Mouse (Mus musculus): Measurements from ENCODE around the gene Rab39.

The Rab39 gene

GRCm38 (mm10) chr9:53705992-53706696, at the start of gene Rab39:
Rab39 (minus strand) TSS chr9:53706232.
- DNase-seq (ENCODE audit: extremely low read depth, insufficient read length, low spot score), result peak; percentile 7

- no peak for DNase-seq (ENCODE audit: extremely low read depth, insufficient read length, low spot score)
Observed at GRCm38 (mm10) chr9:53754801-53755200, 48.8 kb upstream of the Rab39 start.

- no peak for DNase-seq (ENCODE audit: extremely low read depth, insufficient read length, low spot score)
Observed at GRCm38 (mm10) chr9:53750899-53751298, 44.9 kb upstream of the Rab39 start.

- no peak for DNase-seq (ENCODE audit: extremely low read depth, insufficient read length, low spot score)
Observed at GRCm38 (mm10) chr9:53750411-53750810, 44.4 kb upstream of the Rab39 start.

GRCm38 (mm10) chr9:53740829-53741404, 34.9 kb upstream of the Rab39 start:
- no peak for DNase-seq (ENCODE audit: extremely low read depth, insufficient read length, low spot score)

- DNase-seq (ENCODE audit: extremely low read depth, insufficient read length, low spot score), result no peak
Observed at GRCm38 (mm10) chr9:53705491-53705991, 491 bp downstream of the Rab39 start.

GRCm38 (mm10) chr9:53702991-53703390, 3.0 kb downstream of the Rab39 start:
- no peak for DNase-seq (ENCODE audit: extremely low read depth, insufficient read length, low spot score)

GRCm38 (mm10) chr9:53700496-53700895, 5.5 kb downstream of the Rab39 start:
- no peak for DNase-seq (ENCODE audit: extremely low read depth, insufficient read length, low spot score)

- peak; percentile 5 for DNase-seq (ENCODE audit: extremely low read depth, insufficient read length, low spot score)
Observed at GRCm38 (mm10) chr9:53695846-53696245, 10.2 kb downstream of the Rab39 start.

GRCm38 (mm10) chr9:53693718-53694117, 12.3 kb downstream of the Rab39 start:
- DNase-seq (ENCODE audit: extremely low read depth, insufficient read length, low spot score), result no peak

GRCm38 (mm10) chr9:53691745-53692670, 14.0 kb downstream of the Rab39 start:
- no peak for DNase-seq (ENCODE audit: extremely low read depth, insufficient read length, low spot score)

- DNase-seq (ENCODE audit: extremely low read depth, insufficient read length, low spot score), result no peak
Observed at GRCm38 (mm10) chr9:53680851-53681250, 25.2 kb downstream of the Rab39 start.

- no peak for DNase-seq (ENCODE audit: extremely low read depth, insufficient read length, low spot score)
Observed at GRCm38 (mm10) chr9:53676921-53677320, 29.1 kb downstream of the Rab39 start.

GRCm38 (mm10) chr9:53673571-53673970, 32.5 kb downstream of the Rab39 start:
- peak; percentile 42 for DNase-seq (ENCODE audit: extremely low read depth, insufficient read length, low spot score)

GRCm38 (mm10) chr9:53669680-53670219, 36.3 kb downstream of the Rab39 start, which contains the start of gene Cul5:
Cul5 (minus strand) TSS chr9:53670014.
- DNase-seq (ENCODE audit: extremely low read depth, insufficient read length, low spot score), result no peak

GRCm38 (mm10) chr9:53667020-53667669, 38.9 kb downstream of the Rab39 start:
- peak; percentile 94 for DNase-seq (ENCODE audit: extremely low read depth, insufficient read length, low spot score)

GRCm38 (mm10) chr9:53666665-53667019, 39.4 kb downstream of the Rab39 start:
- DNase-seq (ENCODE audit: extremely low read depth, insufficient read length, low spot score), result no peak

GRCm38 (mm10) chr9:53665428-53665827, 40.6 kb downstream of the Rab39 start:
- DNase-seq (ENCODE audit: extremely low read depth, insufficient read length, low spot score), result no peak

- no peak for DNase-seq (ENCODE audit: extremely low read depth, insufficient read length, low spot score)
Observed at GRCm38 (mm10) chr9:53664819-53665218, 41.2 kb downstream of the Rab39 start.

- DNase-seq (ENCODE audit: extremely low read depth, insufficient read length, low spot score), result no peak
Observed at GRCm38 (mm10) chr9:53634796-53635195, 71.2 kb downstream of the Rab39 start.

All from 3134 (cell line).